Mouse (Mus musculus): ENCODE results near the gene Zfr2. TPM values are rescaled to one million over a fixed set of nuclear protein-coding genes. Genes with fewer than 3 reads are reported as not detected.
A peak's percentile ranks its signal among the peaks of the same experiment; 100 is the strongest.
"Not testable (repeated sequence)": the region's sequence is repeated elsewhere in the genome, so short reads cannot be mapped to it uniquely, and the experiment has no call there.

Zfr2 gene
- polyA plus RNA-seq, 1 experiment from 2014 or later: 16.0 TPM

GRCm38 (mm10) chr10:81204137-81204536, 28.8 kb upstream of the Zfr2 start:
- no peak overlapping the region for H3K4me3 ChIP-seq (replicated peaks)
- H3K36me3 ChIP-seq: no peaks in the 10 kb centered on the region
- no peaks in the 10 kb centered on the region for H3K9me3 ChIP-seq (replicated peaks)
- no peaks in the 10 kb centered on the region for H3K4me1 ChIP-seq
- peaks cover 5% of the 10 kb centered on the region; the same call in 1 of the 2 replicates for H3K27me3 ChIP-seq
- no peak overlapping the region for H3K9ac ChIP-seq
- H3K4me2 ChIP-seq (replicated peaks): no peak overlapping the region
- no peak overlapping the region for H3K27ac ChIP-seq (replicated peaks)
- 70% methylated on average over 4 of the region's 4 CpGs for WGBS
- no peak for ATAC-seq (ENCODE audit: insufficient number of reproducible peaks, low FRiP score, low TSS enrichment, low read depth)

GRCm38 (mm10) chr10:81210154-81210553, 22.8 kb upstream of the Zfr2 start:
- Histone ChIP-seq H3K4me3 (replicated peaks) (no peak overlapping the region), H3K36me3 (no peaks in the 10 kb centered on the region), H3K27ac (replicated peaks) (no peak overlapping the region), H3K4me1 (no peaks in the 10 kb centered on the region), H3K9me3 (replicated peaks) (no peaks in the 10 kb centered on the region), H3K4me2 (replicated peaks) (no peak overlapping the region), H3K9ac (no peak overlapping the region), H3K27me3 (peaks cover 3% of the 10 kb centered on the region; the same call in 1 of the 2 replicates)
- WGBS: 93% methylated on average over 5 of the region's 5 CpGs
- ATAC-seq (ENCODE audit: insufficient number of reproducible peaks, low FRiP score, low TSS enrichment, low read depth): no peak

GRCm38 (mm10) chr10:81216260-81216659, 16.7 kb upstream of the Zfr2 start:
- no peak overlapping the region for H3K4me2 ChIP-seq (replicated peaks)
- no peaks in the 10 kb centered on the region for H3K4me1 ChIP-seq
- no peak overlapping the region for H3K4me3 ChIP-seq (replicated peaks)
- no peaks in the 10 kb centered on the region for H3K9me3 ChIP-seq (replicated peaks)
- H3K9ac ChIP-seq: no peak overlapping the region
- no peaks in the 10 kb centered on the region for H3K36me3 ChIP-seq
- WGBS: 79% methylated on average over 6 of the region's 6 CpGs
- H3K27me3 ChIP-seq: no peaks in the 10 kb centered on the region; the same call in 1 of the 2 replicates
- no peak overlapping the region for H3K27ac ChIP-seq (replicated peaks)
- ATAC-seq (ENCODE audit: insufficient number of reproducible peaks, low FRiP score, low TSS enrichment, low read depth): no peak

GRCm38 (mm10) chr10:81216810-81217209, 16.1 kb upstream of the Zfr2 start:
- Histone ChIP-seq H3K36me3 (no peaks in the 10 kb centered on the region), H3K9me3 (replicated peaks) (no peaks in the 10 kb centered on the region), H3K9ac (no peak overlapping the region), H3K4me2 (replicated peaks) (no peak overlapping the region), H3K4me3 (replicated peaks) (no peak overlapping the region), H3K27ac (replicated peaks) (no peak overlapping the region), H3K4me1 (no peaks in the 10 kb centered on the region), H3K27me3 (no peaks in the 10 kb centered on the region; the same call in 1 of the 2 replicates)
- ATAC-seq (ENCODE audit: insufficient number of reproducible peaks, low FRiP score, low TSS enrichment, low read depth): no peak
- 80% methylated on average over 6 of the region's 6 CpGs for WGBS

GRCm38 (mm10) chr10:81217267-81217666, 15.7 kb upstream of the Zfr2 start:
- not testable (repeated sequence) for H3K36me3 ChIP-seq; H3K4me3 ChIP-seq (replicated peaks); H3K4me1 ChIP-seq; H3K27ac ChIP-seq (replicated peaks); H3K9me3 ChIP-seq (replicated peaks); H3K9ac ChIP-seq; H3K4me2 ChIP-seq (replicated peaks); ATAC-seq (ENCODE audit: insufficient number of reproducible peaks, low FRiP score, low TSS enrichment, low read depth); H3K27me3 ChIP-seq
- WGBS: 14% methylated on average over 1 of the region's 1 CpGs

- Histone ChIP-seq H3K27me3 (no peaks in the 10 kb centered on the region; the same call in 1 of the 2 replicates), H3K27ac (replicated peaks) (no peak overlapping the region), H3K36me3 (no peaks in the 10 kb centered on the region), H3K9me3 (replicated peaks) (no peaks in the 10 kb centered on the region), H3K4me3 (replicated peaks) (no peak overlapping the region), H3K4me1 (no peaks in the 10 kb centered on the region), H3K4me2 (replicated peaks) (no peak overlapping the region), H3K9ac (no peak overlapping the region)
- WGBS: 34% methylated on average over 7 of the region's 7 CpGs
- ATAC-seq (ENCODE audit: insufficient number of reproducible peaks, low FRiP score, low TSS enrichment, low read depth): no peak
Measured at GRCm38 (mm10) chr10:81217964-81218363, 15.0 kb upstream of the Zfr2 start.

- no peak overlapping the region for H3K4me2 ChIP-seq (replicated peaks)
- no peaks in the 10 kb centered on the region; the same call in 1 of the 2 replicates for H3K27me3 ChIP-seq
- no peak for ATAC-seq (ENCODE audit: insufficient number of reproducible peaks, low FRiP score, low TSS enrichment, low read depth)
- no peaks in the 10 kb centered on the region for H3K4me1 ChIP-seq
- H3K9me3 ChIP-seq (replicated peaks): no peaks in the 10 kb centered on the region
- H3K36me3 ChIP-seq: no peaks in the 10 kb centered on the region
- no peak overlapping the region for H3K9ac ChIP-seq
- 87% methylated on average over 5 of the region's 5 CpGs for WGBS
- no peak overlapping the region for H3K27ac ChIP-seq (replicated peaks)
- H3K4me3 ChIP-seq (replicated peaks): no peak overlapping the region
Measured at GRCm38 (mm10) chr10:81221402-81222015, 11.4 kb upstream of the Zfr2 start.

GRCm38 (mm10) chr10:81223731-81224130, 9.2 kb upstream of the Zfr2 start:
- not testable (repeated sequence) for H3K27me3 ChIP-seq; H3K27ac ChIP-seq (replicated peaks); H3K9me3 ChIP-seq (replicated peaks); H3K4me2 ChIP-seq (replicated peaks); H3K4me1 ChIP-seq; H3K36me3 ChIP-seq; H3K9ac ChIP-seq; ATAC-seq (ENCODE audit: insufficient number of reproducible peaks, low FRiP score, low TSS enrichment, low read depth); H3K4me3 ChIP-seq (replicated peaks)
- 63% methylated on average over 2 of the region's 2 CpGs for WGBS

- Histone ChIP-seq H3K4me2 (replicated peaks) (peak overlapping the region; percentile 34), H3K4me1 (peaks cover 25% of the 10 kb centered on the region), H3K36me3 (no peaks in the 10 kb centered on the region), H3K27ac (replicated peaks) (no peak overlapping the region), H3K9me3 (replicated peaks) (no peaks in the 10 kb centered on the region), H3K9ac (no peak overlapping the region), H3K4me3 (replicated peaks) (peak overlapping the region; percentile 15), H3K27me3 (peaks cover 35% of the 10 kb centered on the region)
- 12% methylated on average over 20 of the region's 20 CpGs for WGBS
- ATAC-seq (ENCODE audit: insufficient number of reproducible peaks, low FRiP score, low TSS enrichment, low read depth): no peak
Measured at GRCm38 (mm10) chr10:81229735-81230437, 3.1 kb upstream of the Zfr2 start.

GRCm38 (mm10) chr10:81230438-81231332, 2.3 kb upstream of the Zfr2 start, which contains the start of gene Atcay:
Gene Atcay (minus strand): TSS chr10:81230833.
- Histone ChIP-seq H3K27ac (replicated peaks) (no peak within 1 kb of the TSS), H3K27me3 (peaks cover 35% of the 10 kb centered on the region), H3K9ac (no peak within 1 kb of the TSS), H3K4me3 (replicated peaks) (peak within 1 kb of the TSS; percentile 15), H3K9me3 (replicated peaks) (no peaks in the 10 kb centered on the region), H3K36me3 (no peaks in the 10 kb centered on the region), H3K4me1 (peaks cover 27% of the 10 kb centered on the region), H3K4me2 (replicated peaks) (peak within 1 kb of the TSS; percentile 34)
- no peak for ATAC-seq (ENCODE audit: insufficient number of reproducible peaks, low FRiP score, low TSS enrichment, low read depth)
- 7% methylated on average over 27 of the region's 27 CpGs for WGBS

GRCm38 (mm10) chr10:81231436-81231835, 1.5 kb upstream of the Zfr2 start:
- no peak overlapping the region for H3K4me2 ChIP-seq (replicated peaks)
- H3K27ac ChIP-seq (replicated peaks): no peak overlapping the region
- H3K9ac ChIP-seq: no peak overlapping the region
- H3K9me3 ChIP-seq (replicated peaks): no peaks in the 10 kb centered on the region
- no peaks in the 10 kb centered on the region for H3K36me3 ChIP-seq
- no peak overlapping the region for H3K4me3 ChIP-seq (replicated peaks)
- peaks cover 35% of the 10 kb centered on the region for H3K27me3 ChIP-seq
- H3K4me1 ChIP-seq: peaks cover 33% of the 10 kb centered on the region
- ATAC-seq (ENCODE audit: insufficient number of reproducible peaks, low FRiP score, low TSS enrichment, low read depth): no peak
- WGBS: 50% methylated on average over 7 of the region's 7 CpGs

Data from embryonic facial prominence, embryonic 15.5 days (tissue).